Mouse (Mus musculus) liver, adult (tissue): ENCODE measurements at regions not wholly inside any gene's neighbourhood (a gene's known extent, or its start where the extent isn't known, plus 50 kb on each side); places are given as distances from the start of the nearest gene placed in this dataset.

Experiments
- GATA4 ChIP-seq: IDR thresholded peaks from 2 replicates; pipeline ENCODE4 v1.6.1; 2014; ENCODE audit warnings: mild to moderate bottlenecking, low read length; ENCODE audit not compliant: insufficient replicate concordance

GRCm38 (mm10) chr12:15684311-15684710, 132.4 kb downstream of the Trib2 start:
- no peak for TF ChIP-seq GATA4

- TF ChIP-seq GATA4: no peak
Measured at GRCm38 (mm10) chr12:15681678-15682355, 134.9 kb downstream of the Trib2 start.

- no peak for TF ChIP-seq GATA4
Measured at GRCm38 (mm10) chr12:15676127-15676526, 140.6 kb downstream of the Trib2 start.

- peak; percentile 69; the same call in 1 of the 2 replicates for TF ChIP-seq GATA4
Measured at GRCm38 (mm10) chr12:15659755-15660154, 157.0 kb downstream of the Trib2 start.

- TF ChIP-seq GATA4: no peak
Measured at GRCm38 (mm10) chr12:15659332-15659731, 157.4 kb downstream of the Trib2 start.

- TF ChIP-seq GATA4: no peak
Measured at GRCm38 (mm10) chr12:15657748-15658251, 158.9 kb downstream of the Trib2 start.

GRCm38 (mm10) chr12:15654585-15654984, 162.1 kb downstream of the Trib2 start:
- TF ChIP-seq GATA4: no peak

GRCm38 (mm10) chr12:15653357-15653763, 163.4 kb downstream of the Trib2 start:
- no peak for TF ChIP-seq GATA4

- peak; percentile 57; the same call in 1 of the 2 replicates for TF ChIP-seq GATA4
Measured at GRCm38 (mm10) chr12:15651293-15651692, 165.4 kb downstream of the Trib2 start.

- no peak for TF ChIP-seq GATA4
Measured at GRCm38 (mm10) chr12:15649906-15650305, 166.8 kb downstream of the Trib2 start.

GRCm38 (mm10) chr12:15649226-15649625, 167.5 kb downstream of the Trib2 start:
- TF ChIP-seq GATA4: no peak

- no peak for TF ChIP-seq GATA4
Measured at GRCm38 (mm10) chr12:15644074-15644672, 172.5 kb downstream of the Trib2 start.

- no peak for TF ChIP-seq GATA4
Measured at GRCm38 (mm10) chr12:15643669-15644068, 173.1 kb downstream of the Trib2 start.

GRCm38 (mm10) chr12:15640320-15640719, 176.4 kb downstream of the Trib2 start:
- TF ChIP-seq GATA4: no peak

GRCm38 (mm10) chr12:15629971-15630370, 186.8 kb downstream of the Trib2 start:
- TF ChIP-seq GATA4: no peak

GRCm38 (mm10) chr12:15619521-15619920, 197.2 kb downstream of the Trib2 start:
- TF ChIP-seq GATA4: no peak
